Mouse (Mus musculus) midbrain, embryonic 14.5 days (tissue): ENCODE measurements at regions not wholly inside any gene's neighbourhood (a gene's known extent, or its start where the extent isn't known, plus 50 kb on each side); places are given as distances from the start of the nearest gene placed in this dataset. TPM values are rescaled to one million over a fixed set of nuclear protein-coding genes. Genes with fewer than 3 reads are reported as not detected.

ENCODE experiments used
- microRNA-seq: library from miRNA; unstranded; fragments of <30 nt; microRNA quantifications from one replicate; pipeline ENCODE4, GENCODE M21; 2016

Small RNA genes in the stretch of these regions (microRNA-seq; reads per million reads assigned to microRNA genes)
- gene Gm24999, result not detected
- gene Gm25000, result not detected
